Mouse (Mus musculus) liver, embryonic 18 days (tissue): ENCODE results near the gene Slbp. TPM values are rescaled to one million over a fixed set of nuclear protein-coding genes. Genes with fewer than 3 reads are reported as not detected.

Experiments used
- polyA plus RNA-seq: library from polyadenylated mRNA; depleted of rRNA; stranded (reverse); fragments of >200 nt; gene quantifications from 2 replicates; pipeline ENCODE4 v1.2.3, GENCODE M21; 2012; rRNA removed

Slbp gene
- 59.9 and 72.5 TPM in 2 replicates for polyA plus RNA-seq

DNA sequence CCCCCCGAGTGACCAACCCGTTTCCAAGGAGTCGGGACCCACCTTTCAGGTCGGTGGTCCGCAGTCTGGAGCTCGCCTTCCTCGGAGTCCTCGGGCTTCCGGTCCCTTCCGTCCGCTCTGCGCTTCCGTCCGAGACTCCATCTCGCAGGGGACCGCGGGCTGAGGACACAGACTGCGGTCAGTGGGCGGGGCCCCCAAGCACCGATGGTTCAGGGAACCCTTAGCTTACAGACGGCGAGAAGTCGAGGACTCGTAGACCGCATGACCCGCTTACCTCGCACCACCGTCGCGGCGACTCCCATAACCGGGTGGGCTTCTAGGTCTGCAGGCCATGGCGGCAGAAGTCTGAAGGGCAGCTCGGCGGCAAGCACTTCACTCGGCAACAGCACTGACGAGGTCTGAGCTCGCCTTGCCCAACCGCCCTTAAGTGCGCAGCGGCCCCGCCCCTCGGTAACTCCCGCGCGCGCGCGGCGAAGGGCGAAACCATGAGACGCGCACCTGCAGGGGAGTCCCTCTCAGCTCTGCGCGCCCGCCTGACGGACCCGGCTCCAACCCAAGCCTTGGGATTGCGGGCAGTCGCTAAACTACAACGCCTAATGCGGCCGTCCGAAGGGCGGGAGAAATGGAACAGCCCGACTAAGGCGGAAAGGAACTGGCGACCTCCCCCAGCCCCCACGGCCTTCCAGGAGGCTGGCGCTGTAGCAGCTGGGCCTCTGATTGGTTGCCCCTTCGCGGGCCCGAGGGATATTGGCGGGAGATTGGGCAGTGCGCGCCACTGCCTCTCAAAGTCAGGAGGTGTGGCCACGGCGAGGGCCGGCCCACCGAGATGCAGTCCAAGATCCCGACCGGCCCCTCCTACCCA is at the start of gene Slbp:
TSS of gene Slbp (minus strand) at position 654 of the 862 bp plus-strand sequence.

DNA sequence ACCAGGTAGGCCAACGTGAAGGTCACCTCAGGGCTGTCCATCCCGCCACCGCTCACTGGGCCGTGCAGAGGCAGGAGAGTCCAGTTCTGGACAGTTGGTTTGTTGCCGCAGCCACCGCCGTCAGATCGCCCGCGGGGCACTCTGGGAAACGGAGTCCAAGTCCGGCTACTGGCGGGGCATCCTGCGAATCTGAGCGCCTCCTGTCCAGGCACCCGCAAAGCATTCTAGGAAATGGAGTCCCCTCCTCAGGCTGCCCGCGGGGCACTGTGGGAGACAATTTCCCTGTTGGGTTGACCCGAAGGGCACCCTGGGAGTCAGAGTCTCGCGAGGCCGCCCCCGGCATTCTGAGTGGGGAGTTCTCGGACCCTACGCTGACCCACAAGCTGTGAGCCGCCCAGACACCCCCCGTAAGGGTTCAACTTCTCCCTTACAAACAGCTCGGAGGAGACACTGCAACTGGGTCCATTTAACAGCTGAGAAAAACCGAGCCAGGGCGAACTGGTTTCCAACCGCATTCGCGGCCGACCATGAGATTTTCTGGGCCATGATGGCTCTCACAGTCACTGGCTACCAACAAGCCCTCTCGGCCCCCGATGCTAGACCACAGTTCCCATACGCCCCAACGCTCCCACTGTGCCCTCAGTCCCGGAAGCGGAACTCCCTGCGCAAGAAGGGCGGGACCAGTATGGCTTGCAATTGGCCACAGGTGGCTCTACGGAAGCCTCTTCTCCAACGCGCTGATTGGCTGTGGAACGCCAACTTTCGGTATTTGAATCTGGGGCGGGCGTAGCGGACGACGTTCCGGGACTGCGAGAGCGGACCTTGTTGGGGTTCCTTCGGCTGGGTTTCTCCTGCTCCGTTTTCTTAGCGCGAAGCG is 5.7 kb upstream of the Slbp start, which contains the start of the genes Tacc3 and Tmem129:
TSS of gene Tacc3 (plus strand) at position 342 of the 877 bp plus-strand sequence.
TSS of gene Tmem129 (minus strand) at position 630 of the 877 bp plus-strand sequence.

GRCm38 (mm10) chr5:33629301-33629987 is 22.9 kb downstream of the Slbp start, which contains the start of the genes Fam53a and Gm9903:
Gene Fam53a, minus strand, starts transcription at chr5:33629635.
Gene Gm9903, plus strand, starts transcription at chr5:33629925.

Other genes with a start within 250 kb of the Slbp start
- not detected in 2 replicates for gene Nkx1-1, start 218.6 kb downstream of the Slbp start, polyA plus RNA-seq
- 7.8 and 8.1 TPM in 2 replicates for gene Fam53a, start 22.9 kb downstream of the Slbp start, polyA plus RNA-seq
- 0.06 and 0.07 TPM in 2 replicates for gene Gm9903, start 22.6 kb downstream of the Slbp start, polyA plus RNA-seq
- gene Tacc3, start 5.6 kb upstream of the Slbp start, polyA plus RNA-seq, result 34.2 and 38.3 TPM in 2 replicates
- gene Tmem129, start 5.8 kb upstream of the Slbp start, polyA plus RNA-seq, result 16.6 and 17.3 TPM in 2 replicates
- 9.4 and 13.8 TPM in 2 replicates for gene Fgfr3, start 69.1 kb upstream of the Slbp start, polyA plus RNA-seq
- gene Letm1, start 130.2 kb upstream of the Slbp start, polyA plus RNA-seq, result 6.3 and 6.8 TPM in 2 replicates
- 14.3 and 14.5 TPM in 2 replicates for gene Nsd2, start 168.2 kb upstream of the Slbp start, polyA plus RNA-seq